Mouse (Mus musculus) adipose tissue, adult 10 weeks (tissue): ENCODE data around the gene Syne1. TPM values are rescaled to one million over a fixed set of nuclear protein-coding genes. Genes with fewer than 3 reads are reported as not detected.

ENCODE experiments used
- polyA plus RNA-seq: library from polyadenylated mRNA; stranded (reverse); fragments of 350-450 nt; fragmentation: Illumina TruSeq; extraction: RNeasy Lipid Tissue Mini Kit (QIAGEN cat#74804); gene quantifications from one replicate; pipeline ENCODE4 v1.2.3, GENCODE M21; 2014; ENCODE audit warnings: low read depth, low replicate concordance

The Syne1 gene
- 61.3 TPM for polyA plus RNA-seq

DNA sequence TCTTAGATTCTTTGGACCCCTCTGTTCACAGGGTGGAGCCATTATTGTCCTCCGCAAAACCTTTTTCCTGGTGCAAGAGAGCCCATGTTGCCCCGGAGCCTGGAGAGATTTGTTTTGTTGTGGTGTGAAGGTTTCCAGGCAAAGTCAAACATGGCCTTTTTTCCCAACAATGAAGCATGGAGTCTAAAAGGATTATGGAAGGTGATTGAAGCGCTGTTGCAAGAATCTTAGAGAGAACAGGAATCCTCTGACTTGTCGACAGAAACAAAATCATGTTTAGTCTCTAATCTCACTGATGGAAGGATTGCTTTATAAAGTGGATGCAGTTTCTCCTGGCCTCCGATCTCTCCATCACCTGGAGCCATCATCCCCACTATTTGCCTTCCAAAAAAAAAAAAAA lies at the start of gene Syne1:
Gene Syne1 (minus strand): TSS at position 101 of the 400 bp plus-strand sequence.

DNA sequence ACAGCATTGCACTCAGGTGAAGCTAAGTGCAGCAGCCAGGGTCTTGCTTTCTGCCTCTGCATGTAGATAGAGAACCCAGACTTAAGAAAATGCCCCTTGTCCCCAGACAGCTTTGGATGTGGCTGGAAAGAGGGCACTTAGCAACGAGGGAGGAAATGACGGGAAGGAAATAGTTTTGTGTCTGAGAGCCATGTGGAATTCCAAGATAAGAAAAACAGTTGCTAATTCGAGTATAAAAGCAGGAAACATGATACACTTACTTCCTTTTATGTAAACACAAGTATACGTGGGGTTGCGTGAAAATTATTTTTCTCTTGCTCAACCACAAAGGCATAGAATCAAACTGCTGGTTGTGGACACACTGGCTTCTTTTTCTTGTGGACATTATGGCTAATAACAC lies 42.2 kb upstream of the Syne1 start, which contains the start of gene Myct1:
Gene Myct1 (plus strand): TSS at position 312 of the 400 bp plus-strand sequence.

DNA sequence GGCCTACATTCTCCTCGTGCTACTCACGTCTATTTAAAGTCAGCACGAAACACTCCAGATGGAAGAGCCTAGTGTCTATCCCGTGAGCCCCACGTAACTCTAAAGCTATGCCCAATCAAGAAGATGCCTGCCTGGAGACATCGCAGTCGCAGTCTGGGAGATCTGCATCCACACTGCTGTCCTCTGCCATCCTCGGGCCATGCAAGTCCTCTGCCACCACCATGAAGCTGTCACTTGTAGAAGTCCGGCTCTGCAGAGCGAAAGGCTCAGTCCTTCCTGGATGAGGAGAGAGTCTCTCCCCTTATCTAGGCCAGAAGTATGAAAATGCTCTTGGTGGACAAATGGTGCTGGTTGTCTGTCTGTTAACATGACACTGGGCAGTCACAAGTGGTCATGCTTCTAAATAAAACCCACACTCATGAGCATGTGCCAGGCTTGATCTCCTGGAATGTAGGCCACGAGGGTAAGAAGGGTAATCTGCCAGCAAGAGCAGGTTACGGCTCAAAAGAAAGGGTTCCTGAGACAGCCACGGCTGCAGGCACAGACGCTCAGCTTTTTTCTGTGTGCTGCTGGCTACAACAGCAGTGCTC lies 482.5 kb downstream of the Syne1 start, which contains the start of gene Gm10097:
Gene Gm10097 (plus strand): TSS at position 517 of the 590 bp plus-strand sequence.

Other genes starting within 250 kb of the Syne1 start
- 3.7 TPM for gene Myct1, start 42.3 kb upstream of the Syne1 start, polyA plus RNA-seq
- 2.9 TPM for gene Vip, start 87.7 kb upstream of the Syne1 start, polyA plus RNA-seq